Mouse (Mus musculus) brain, embryonic 14.5 days (tissue): ENCODE measurements around the gene Gzmg.
"Not testable (repeated sequence)": the region's sequence is repeated elsewhere in the genome, so short reads cannot be mapped to it uniquely, and the experiment has no call there.

ENCODE experiments used
- CTCF ChIP-seq: fragments of 200-500 bp; IDR thresholded peaks from 2 replicates; pipeline ENCODE4 v1.5.1; 2012; ENCODE audit warnings: inconsistent platforms, mild to moderate bottlenecking, moderate library complexity, borderline replicate concordance; ENCODE audit not compliant: insufficient read depth, insufficient read length; ENCODE audit errors: extremely low read depth
- POLR2A ChIP-seq: fragments of 200-500 bp; IDR thresholded peaks from 2 replicates; pipeline ENCODE4 v1.6.1; 2012; ENCODE audit warnings: mild to moderate bottlenecking, inconsistent platforms, borderline replicate concordance; ENCODE audit not compliant: poor library complexity, insufficient read depth, insufficient read length, severe bottlenecking; ENCODE audit errors: extremely low read depth

- not testable (repeated sequence) for TF ChIP-seq POLR2A, CTCF
Observed at GRCm38 (mm10) chr14:56159479-56159878, at the start of gene Gzmg.
